Mouse (Mus musculus) 3T3-L1 (cell line): Measurements from ENCODE around the gene Psme4.

ENCODE experiments used
- DNase-seq: peaks from one replicate; pipeline ENCODE4 v3.0.0-alpha.2; 2015; ENCODE audit warnings: low read depth, low spot score

Gene Psme4

GRCm38 (mm10) chr11:30786230-30786983 lies 14.9 kb downstream of the Psme4 start:
- DNase-seq, result no peak

- DNase-seq, result no peak
Measured at GRCm38 (mm10) chr11:30792680-30793079, 21.2 kb downstream of the Psme4 start.

GRCm38 (mm10) chr11:30793753-30794152 lies 22.2 kb downstream of the Psme4 start:
- no peak for DNase-seq

- DNase-seq, result no peak
Measured at GRCm38 (mm10) chr11:30797236-30797635, 25.7 kb downstream of the Psme4 start.

DNA sequence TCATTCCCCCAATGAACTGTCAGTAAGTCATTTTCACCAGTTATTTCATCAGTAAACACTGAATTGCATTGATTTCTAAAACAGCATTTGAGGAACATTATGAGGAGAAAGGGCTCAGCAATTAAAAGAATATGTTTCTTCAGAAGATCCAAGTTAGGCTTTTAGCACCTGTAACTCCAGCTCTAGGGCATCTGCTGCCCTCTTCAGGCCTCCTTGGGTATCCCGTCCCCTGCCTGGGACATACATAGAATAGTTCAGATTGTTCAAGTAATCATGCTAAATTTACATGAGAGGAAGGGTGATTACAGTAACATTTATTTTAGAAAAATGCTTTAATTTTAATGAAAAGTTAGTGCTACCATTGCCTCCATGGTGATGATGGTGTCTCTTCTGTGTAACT lies 28.0 kb downstream of the Psme4 start:
- DNase-seq, result peak; percentile 71

- peak; percentile 69 for DNase-seq
Measured at GRCm38 (mm10) chr11:30800091-30800490, 28.6 kb downstream of the Psme4 start.

- DNase-seq, result no peak
Measured at GRCm38 (mm10) chr11:30802421-30802820, 30.9 kb downstream of the Psme4 start.

DNA sequence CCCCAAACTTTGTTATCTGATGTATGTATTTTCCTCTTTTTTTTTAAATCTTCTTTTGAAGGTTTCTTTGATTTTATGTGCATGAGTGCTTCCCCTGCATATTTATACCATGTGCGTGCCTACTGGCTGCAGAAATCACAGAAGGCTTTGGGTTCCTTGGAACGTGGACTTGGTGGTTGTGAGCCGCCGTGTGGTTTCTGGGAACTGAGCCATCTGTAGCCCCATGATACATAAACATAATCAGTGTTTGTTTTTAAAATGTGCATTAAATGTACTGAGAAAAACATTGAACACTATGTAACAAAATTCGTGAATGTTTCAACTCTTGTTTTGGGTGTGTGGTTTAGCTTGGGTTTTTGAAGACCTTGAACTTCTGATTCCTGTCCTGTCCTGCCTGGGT lies 49.6 kb downstream of the Psme4 start:
- no peak for DNase-seq

- no peak for DNase-seq
Measured at GRCm38 (mm10) chr11:30838793-30839192, 67.3 kb downstream of the Psme4 start.

GRCm38 (mm10) chr11:30844355-30844754 lies 72.8 kb downstream of the Psme4 start:
- peak; percentile 63 for DNase-seq

DNA sequence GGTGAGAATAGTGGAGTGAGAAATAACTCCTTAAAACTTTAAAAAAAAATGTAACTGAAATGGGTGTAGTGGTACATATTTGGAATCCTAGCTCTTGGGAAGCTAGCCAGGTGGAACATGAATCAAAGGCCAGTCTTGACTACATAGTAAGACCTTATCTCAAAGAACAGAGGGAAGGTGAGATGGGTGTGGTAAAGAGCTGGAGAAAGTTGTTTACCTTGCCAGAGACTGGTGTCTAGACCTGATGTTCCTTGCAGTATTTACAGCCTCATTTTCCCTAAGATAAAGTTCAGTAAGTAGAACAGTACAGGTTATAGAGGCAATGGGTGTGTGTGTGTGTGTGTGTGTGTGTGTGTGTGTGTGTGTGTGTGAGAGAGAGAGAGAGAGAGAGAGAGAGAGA lies 100.9 kb downstream of the Psme4 start:
- no peak for DNase-seq

DNA sequence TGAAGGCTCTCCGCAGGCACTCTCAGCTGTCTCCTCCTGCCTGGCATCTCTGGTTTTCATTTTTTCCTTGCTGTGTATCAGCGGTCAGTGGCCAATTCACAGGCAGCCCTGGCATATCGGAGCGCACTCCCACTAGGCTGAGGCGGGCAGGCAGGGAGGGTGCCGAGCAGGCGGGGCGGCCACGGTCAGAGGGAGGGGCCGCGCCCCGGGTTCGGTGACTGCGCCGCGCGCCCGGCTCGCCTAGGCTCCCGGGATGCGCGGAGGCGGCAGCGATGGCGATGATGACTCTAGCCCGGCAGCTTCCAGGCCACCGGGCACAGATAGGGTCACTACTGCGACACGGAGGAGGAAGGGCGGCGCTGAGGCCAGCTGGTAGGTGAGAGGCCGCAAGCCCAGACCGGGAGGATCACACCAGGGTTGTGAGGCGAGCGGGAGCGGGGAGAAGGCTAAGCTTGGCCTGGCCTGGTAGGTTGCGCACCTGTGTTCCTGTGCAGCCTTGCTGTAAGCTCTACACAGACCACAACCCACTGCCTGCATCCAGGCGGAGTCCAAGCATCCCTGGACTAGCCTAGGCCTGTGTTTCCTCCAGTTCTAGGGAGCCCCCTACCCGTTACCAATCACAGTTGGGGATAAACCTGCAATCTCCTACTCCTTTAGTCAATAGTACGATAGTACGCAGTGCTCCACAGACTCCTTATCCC lies 113.8 kb downstream of the Psme4 start, which contains the start of the genes Gpr75 and Asb3:
TSS of gene Gpr75 (plus strand) at position 188 of the 701 bp plus-strand sequence.
TSS of gene Asb3 (plus strand) at position 246 of the 701 bp plus-strand sequence.
- no peak for DNase-seq

DNA sequence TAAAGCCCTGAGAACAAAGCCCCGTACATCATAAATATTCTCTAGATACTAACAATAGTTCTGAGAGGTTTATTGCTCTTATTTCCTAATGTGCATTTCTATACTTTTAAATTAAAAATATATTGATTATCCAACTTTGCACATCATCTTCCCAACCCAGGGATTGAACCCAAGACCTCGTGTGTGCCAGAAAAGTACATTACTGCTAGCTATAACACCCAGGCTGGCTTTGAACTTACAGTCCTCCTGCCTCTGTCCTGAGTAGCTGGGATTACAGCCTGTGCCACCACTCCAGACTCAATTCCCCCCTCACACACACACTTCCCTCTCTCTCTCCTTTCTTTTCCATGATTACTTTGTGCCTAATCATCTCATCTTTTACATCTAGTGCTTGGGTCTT lies 116.6 kb downstream of the Psme4 start:
- no peak for DNase-seq

- no peak for DNase-seq
Measured at GRCm38 (mm10) chr11:30896201-30896600, 124.7 kb downstream of the Psme4 start.

DNA sequence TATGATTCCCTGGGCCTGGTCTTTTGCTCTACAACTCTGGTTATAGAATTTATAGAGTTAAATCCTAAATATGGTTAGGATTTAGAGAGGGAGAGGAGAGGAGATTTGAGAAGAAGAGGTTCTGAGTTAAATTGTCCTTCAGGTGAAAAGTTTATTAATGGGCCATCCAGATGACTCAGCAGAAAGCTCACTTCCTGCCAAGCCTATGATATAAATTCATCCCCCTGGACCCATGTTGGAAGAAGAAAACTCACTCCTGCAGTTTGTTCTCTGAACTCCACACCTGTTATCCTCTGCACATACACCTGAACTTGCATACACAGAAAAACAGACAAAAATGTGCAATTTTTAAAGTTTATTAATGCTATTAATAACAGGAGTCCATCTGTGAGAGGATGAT lies 127.8 kb downstream of the Psme4 start:
- no peak for DNase-seq

DNA sequence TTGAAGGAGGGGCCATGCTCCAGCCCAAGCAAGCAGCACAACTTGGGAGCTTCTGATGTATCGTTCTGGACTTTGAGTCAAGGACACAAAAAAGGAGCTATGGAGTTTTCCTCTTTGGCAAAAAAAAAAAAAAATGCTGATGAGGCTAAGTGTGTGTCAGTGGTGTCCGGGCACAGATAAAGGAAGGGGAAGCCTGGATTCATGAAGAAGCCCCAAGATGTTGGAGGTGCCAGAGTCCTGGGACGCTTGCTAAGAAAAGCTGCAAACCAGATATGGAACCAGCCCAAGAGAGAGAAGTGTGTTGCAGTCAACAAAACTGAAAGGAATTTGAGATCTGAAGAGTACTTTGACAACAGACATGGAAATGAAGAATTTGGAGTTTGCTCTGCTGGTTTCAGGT lies 140.8 kb downstream of the Psme4 start:
- no peak for DNase-seq

- DNase-seq, result no peak
Measured at GRCm38 (mm10) chr11:30920641-30921040, 149.1 kb downstream of the Psme4 start.

DNA sequence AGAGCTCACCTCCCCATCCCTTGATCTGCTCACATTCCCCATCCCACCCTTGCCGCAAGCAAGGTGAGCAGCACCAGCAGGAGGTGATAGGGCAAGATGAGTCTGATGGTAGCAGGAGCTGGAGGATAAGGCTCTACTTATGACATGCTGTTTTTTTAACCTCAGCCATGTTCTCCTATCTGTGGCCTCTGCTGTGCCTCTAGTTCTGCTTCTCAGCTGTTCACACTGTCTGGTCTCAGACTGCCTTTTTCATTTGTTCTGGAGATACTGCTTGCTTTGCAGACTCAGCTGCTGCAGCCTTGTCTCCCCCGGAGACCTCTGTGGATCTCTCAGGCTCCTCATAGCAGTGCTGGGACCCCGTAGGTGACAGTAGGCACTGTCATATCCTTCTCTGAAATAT lies 151.8 kb downstream of the Psme4 start:
- no peak for DNase-seq

DNA sequence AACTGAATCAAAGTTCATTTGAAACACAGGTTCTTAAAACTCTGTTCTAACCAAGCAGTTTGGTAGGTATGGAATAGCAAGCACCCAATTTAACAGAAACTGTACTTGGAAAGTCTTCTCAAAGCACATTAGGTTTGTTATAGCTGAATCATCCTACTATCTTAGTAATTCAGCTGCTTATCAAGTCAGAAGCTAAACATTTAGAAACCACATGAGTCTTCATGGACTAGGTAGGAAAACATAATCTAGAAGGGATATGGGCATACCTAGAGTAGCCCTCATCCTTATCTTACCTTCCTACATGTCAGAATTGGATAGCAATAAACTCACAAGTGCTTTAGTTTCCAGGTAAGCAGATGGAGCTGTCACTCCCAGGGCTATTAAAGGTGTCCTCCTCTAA lies 156.6 kb downstream of the Psme4 start:
- DNase-seq, result no peak

DNA sequence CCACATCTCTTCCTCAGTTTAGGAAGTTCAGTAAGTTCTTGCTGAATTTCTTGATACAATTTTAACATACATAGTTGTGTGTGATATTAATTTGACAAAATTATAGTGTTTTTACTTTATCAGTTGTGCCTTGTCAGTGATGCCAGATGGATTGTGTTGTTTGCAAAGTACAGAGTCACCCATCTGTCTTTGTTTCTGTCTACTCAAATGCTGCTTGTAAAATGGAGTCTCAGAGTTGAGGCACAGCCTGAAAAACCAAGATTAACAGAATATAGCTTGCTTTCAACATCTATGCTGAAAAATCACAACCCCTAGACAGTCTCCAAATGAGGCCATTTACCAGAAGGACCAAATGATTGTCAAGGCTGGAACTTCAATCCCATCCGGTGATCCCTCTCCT lies 157.0 kb downstream of the Psme4 start:
- no peak for DNase-seq
